In genomic region chr5:149678990-149679348, GRCm38 (mm10) we compare ENCODE assay signal across 8 mouse cellular contexts. TPM values are rescaled to one million over a fixed set of nuclear protein-coding genes. Genes with fewer than 3 reads are reported as not detected.
A peak's percentile ranks its signal among the peaks of the same experiment; 100 is the strongest.
DNase-seq lines count a peak whose midpoint lies in the region; ATAC-seq and TF ChIP-seq lines count a peak whose summit lies in the region.

No protein-coding gene starts in this region.

- H3K4me1 ChIP-seq in kidney, embryonic 14.5 days (ENCODE audit: control insufficient read depth, insufficient read depth, low read length), result peaks cover 9% of the 10 kb centered on the region; the same call in 1 of the 2 replicates
- 0 out of 2 replicates have a peak, but pooled peaks cover 3% of the 10 kb centered on the region for H3K4me1 ChIP-seq in cerebellum, adult 2 months (ENCODE audit: control insufficient read depth, insufficient read depth, low read length)
- peaks cover 8% of the 10 kb centered on the region for H3K4me1 ChIP-seq in heart, embryonic 16.5 days (ENCODE audit: control insufficient read depth, insufficient read depth, low read length)

- ATAC-seq in kidney, embryonic 14.5 days (ENCODE audit: low FRiP score, low TSS enrichment), result peak; percentile 64
- ATAC-seq in heart, embryonic 16.5 days (replicated peaks; ENCODE audit: extremely low read depth, insufficient read depth, low FRiP score), result no peak

- H3K9ac ChIP-seq in kidney, embryonic 14.5 days (ENCODE audit: low read depth, low read length), result peak overlapping the region; percentile 91
- H3K9ac ChIP-seq in heart, embryonic 16.5 days (ENCODE audit: low read length), result peak overlapping the region; percentile 92

- H3K79me2 ChIP-seq in macrophage (ENCODE audit: inconsistent target), result no peaks in the 10 kb centered on the region

- H3K36me3 ChIP-seq in kidney, embryonic 14.5 days (ENCODE audit: control insufficient read depth, insufficient read depth, low read length), result no peaks in the 10 kb centered on the region
- H3K36me3 ChIP-seq in heart, embryonic 16.5 days (ENCODE audit: control insufficient read depth, insufficient read depth), result no peaks in the 10 kb centered on the region
- H3K36me3 ChIP-seq in macrophage (ENCODE audit: inconsistent target), result no peaks in the 10 kb centered on the region

- no peak for TF ChIP-seq POLR2A in cerebellum, adult 2 months (IDR thresholded peaks at IDR 0.05; ENCODE audit: borderline replicate concordance, insufficient read depth, low read length)

- WGBS in kidney, embryonic 14.5 days, result under 1% methylated on average over 15 of the region's 15 CpGs
- WGBS in cerebellum, adult 2 months, result under 1% methylated on average over 15 of the region's 15 CpGs
- 2% methylated on average over 15 of the region's 15 CpGs for WGBS in heart, embryonic 16.5 days
- WGBS in macrophage (ENCODE audit: missing documents), result 12% methylated on average over 13 of the region's 15 CpGs

- H3K27ac ChIP-seq in kidney, embryonic 14.5 days (ENCODE audit: low read depth, low read length), result no peak overlapping the region
- H3K27ac ChIP-seq in cerebellum, adult 2 months (ENCODE audit: insufficient read depth, low read length), result no peak overlapping the region
- H3K27ac ChIP-seq in heart, embryonic 16.5 days (ENCODE audit: low read length), result no peak overlapping the region
- no peak overlapping the region for H3K27ac ChIP-seq in macrophage

- no peaks in the 10 kb centered on the region for H3K27me3 ChIP-seq in kidney, embryonic 14.5 days (ENCODE audit: control insufficient read depth, insufficient read depth, low read length)
- no peaks in the 10 kb centered on the region for H3K27me3 ChIP-seq in cerebellum, adult 2 months (ENCODE audit: control insufficient read depth, insufficient read depth, low read length)
- peaks cover 5% of the 10 kb centered on the region; the same call in 1 of the 2 replicates for H3K27me3 ChIP-seq in heart, embryonic 16.5 days (ENCODE audit: control insufficient read depth, insufficient read depth, low read length)

- peak overlapping the region; percentile 80 for H3K4me3 ChIP-seq in kidney, embryonic 14.5 days (ENCODE audit: low read length)
- peak overlapping the region; percentile 70 for H3K4me3 ChIP-seq in cerebellum, adult 2 months (replicated peaks; ENCODE audit: insufficient read depth, low read depth, low read length)
- peak overlapping the region; percentile 79 for H3K4me3 ChIP-seq in heart, embryonic 16.5 days (ENCODE audit: low read length)
- H3K4me3 ChIP-seq in macrophage (ENCODE audit: inconsistent target), result peak overlapping the region; percentile 22; the same call in 1 of the 2 replicates

- no peak for DNase-seq in kidney, postnatal 10 days
- DNase-seq in cerebellum, adult 2 months, result peak in 1 of 2 experiments; percentile 15
- no peak for DNase-seq in urinary bladder, postnatal 4 days (ENCODE audit: low spot score in 2 of 2)
- no peak for DNase-seq in ovary, postnatal 10 days (ENCODE audit: low spot score)
- no peak for DNase-seq in right cerebral cortex, adult 18-20 months

- peak overlapping the region; percentile 97 for H3K4me2 ChIP-seq in kidney, embryonic 14.5 days (replicated peaks; ENCODE audit: low read depth, low read length)
- H3K4me2 ChIP-seq in heart, embryonic 16.5 days (ENCODE audit: low read depth, low read length), result peak overlapping the region; percentile 89

- no peaks in the 10 kb centered on the region for H3K9me3 ChIP-seq in kidney, embryonic 14.5 days (ENCODE audit: control insufficient read depth, low read length)
- no peaks in the 10 kb centered on the region for H3K9me3 ChIP-seq in heart, embryonic 16.5 days (replicated peaks; ENCODE audit: control insufficient read depth, low read length)

- TF ChIP-seq CTCF in cerebellum, adult 2 months (IDR thresholded peaks at IDR 0.05; ENCODE audit: borderline replicate concordance, insufficient read depth, low read depth, low read length), result no peak

RNA-seq across cellular contexts. Expression of gene B3glct, which starts 0.9 kb away (rescaled TPM):
- 17.7 and 21.9 TPM in 2 replicates for polyA plus RNA-seq in kidney, embryonic 14.5 days (2014; fragmentation: Nextera tagmentation; extraction: Ambion mirVana)
- 7.8 and 8.3 TPM in 2 replicates for polyA plus RNA-seq in cerebellum, adult 2 months (2012; rRNA removed)
- 7.3 and 7.4 TPM in 2 replicates for polyA plus RNA-seq in heart, embryonic 16.5 days (2015; fragmentation: Nextera tagmentation; extraction: Ambion mirVana)
- total RNA-seq in macrophage (2018; cell fraction: chromatin; rRNA removed), result 1 to 10 TPM in 24 of 26 experiments, under 1 TPM in 2; 0.77 to 6.7 (median 2.8) TPM
- 1 to 10 TPM; 1.9 to 6.5 (median 4.1) TPM for total RNA-seq in macrophage (2018; cell fraction: cytosol; rRNA removed)
- 10 to 100 TPM in 1 of 26 experiments, 1 to 10 TPM in 25; 1.7 to 13.7 (median 5.6) TPM for total RNA-seq in macrophage (2018; cell fraction: nucleus; rRNA removed)
- polyA plus RNA-seq in macrophage (2018), result 4.1 to 7.5 TPM (median 4.4 TPM) in 3 replicates

RNA-seq across cellular contexts. Expression of gene Hsph1, which starts 42.8 kb away (rescaled TPM):
- 35.4 and 68.4 TPM in 2 replicates for polyA plus RNA-seq in kidney, embryonic 14.5 days (2014; fragmentation: Nextera tagmentation; extraction: Ambion mirVana)
- 111 and 124 TPM in 2 replicates for polyA plus RNA-seq in cerebellum, adult 2 months (2012; rRNA removed)
- polyA plus RNA-seq in heart, embryonic 16.5 days (2015; fragmentation: Nextera tagmentation; extraction: Ambion mirVana), result 27.7 and 29.1 TPM in 2 replicates
- total RNA-seq in macrophage (2018; cell fraction: chromatin; rRNA removed), result 10 to 100 TPM in 19 of 26 experiments, 1 to 10 TPM in 7; 6.1 to 48.6 (median 13.8) TPM
- 10 to 100 TPM; 11.7 to 41.6 (median 24.5) TPM for total RNA-seq in macrophage (2018; cell fraction: cytosol; rRNA removed)
- 10 to 100 TPM in 21 of 26 experiments, 1 to 10 TPM in 5; 3.9 to 46.6 (median 17.5) TPM for total RNA-seq in macrophage (2018; cell fraction: nucleus; rRNA removed)
- polyA plus RNA-seq in macrophage (2018), result 16.7 to 40.2 TPM (median 31.8 TPM) in 3 replicates

Comparison
In these comparisons a context has a peak if more than half of its experiments do, and no peak if none do; other contexts are left out.
1. H3K4me3 ChIP-seq: peak in every context shown above with its lines; median percentile 80 in kidney, embryonic 14.5 days; 79 in heart, embryonic 16.5 days; 70 in cerebellum, adult 2 months; 22 in macrophage.